Mouse (Mus musculus): ENCODE measurements around the gene Coq6. TPM values are rescaled to one million over a fixed set of nuclear protein-coding genes. Genes with fewer than 3 reads are reported as not detected.
A peak's percentile ranks its signal among the peaks of the same experiment; 100 is the strongest.

Gene Coq6
- polyA plus RNA-seq, 1 experiment from 2014 or later: 53.3 TPM

GRCm38 (mm10) chr12:84417605-84417922 is 56.1 kb downstream of the Coq6 start:
- Histone ChIP-seq H3K9me3 (replicated peaks) (no peaks in the 10 kb centered on the region; the same call in 1 of the 2 replicates), H3K4me2 (peak overlapping the region; percentile 88), H3K4me3 (replicated peaks) (peak overlapping the region; percentile 67), H3K4me1 (peaks cover 6% of the 10 kb centered on the region; the same call in 1 of the 2 replicates), H3K27me3 (no peaks in the 10 kb centered on the region), H3K36me3 (peaks cover 3% of the 10 kb centered on the region; the same call in 1 of the 2 replicates), H3K9ac (peak overlapping the region; percentile 54), H3K27ac (no peak overlapping the region)
- WGBS: 35% methylated on average over 18 of the region's 18 CpGs
- ATAC-seq (replicated peaks; ENCODE audit: low FRiP score): no peak

Other genes starting within 250 kb of the Coq6 start
- gene Dnal1, start 247.3 kb upstream of the Coq6 start, polyA plus RNA-seq (2015; fragmentation: Nextera tagmentation; extraction: Ambion mirVana): 5.3 and 6.5 TPM in 2 replicates
- 1.00 and 1.0 TPM in 2 replicates for gene Pnma1, start 213.2 kb upstream of the Coq6 start, polyA plus RNA-seq (2015; fragmentation: Nextera tagmentation; extraction: Ambion mirVana)
- gene Elmsan1, start 142.8 kb upstream of the Coq6 start, polyA plus RNA-seq (2015; fragmentation: Nextera tagmentation; extraction: Ambion mirVana): 8.7 and 10.8 TPM in 2 replicates
- 25.4 and 26.7 TPM in 2 replicates for gene Ptgr2, start 76.4 kb upstream of the Coq6 start, polyA plus RNA-seq (2015; fragmentation: Nextera tagmentation; extraction: Ambion mirVana)
- gene Zfp410, start 44.8 kb upstream of the Coq6 start, polyA plus RNA-seq (2015; fragmentation: Nextera tagmentation; extraction: Ambion mirVana): 77.8 and 79.4 TPM in 2 replicates
- gene Fam161b, start 176 bp downstream of the Coq6 start, polyA plus RNA-seq (2015; fragmentation: Nextera tagmentation; extraction: Ambion mirVana): 3.7 and 4.2 TPM in 2 replicates
- gene Entpd5, start 47.4 kb downstream of the Coq6 start, polyA plus RNA-seq (2015; fragmentation: Nextera tagmentation; extraction: Ambion mirVana): 36.8 and 38.0 TPM in 2 replicates
- 1.2 and 1.7 TPM in 2 replicates for gene Bbof1, start 47.4 kb downstream of the Coq6 start, polyA plus RNA-seq (2015; fragmentation: Nextera tagmentation; extraction: Ambion mirVana)
- 23.8 and 24.8 TPM in 2 replicates for gene Rnf113a2, start 55.5 kb downstream of the Coq6 start, polyA plus RNA-seq (2015; fragmentation: Nextera tagmentation; extraction: Ambion mirVana)
- gene Aldh6a1, start 89.3 kb downstream of the Coq6 start, polyA plus RNA-seq (2015; fragmentation: Nextera tagmentation; extraction: Ambion mirVana): 60.7 and 62.8 TPM in 2 replicates
- gene Lin52, start 89.8 kb downstream of the Coq6 start, polyA plus RNA-seq (2015; fragmentation: Nextera tagmentation; extraction: Ambion mirVana): 23.2 and 23.4 TPM in 2 replicates
- gene Vsx2, start 208.1 kb downstream of the Coq6 start, polyA plus RNA-seq (2015; fragmentation: Nextera tagmentation; extraction: Ambion mirVana): not detected in 2 replicates